Mouse (Mus musculus): ENCODE measurements around the gene Plxnb2. TPM values are rescaled to one million over a fixed set of nuclear protein-coding genes. Genes with fewer than 3 reads are reported as not detected.

Plxnb2 gene
- polyA plus RNA-seq, 1 experiment from 2014 or later = 115 TPM

DNA sequence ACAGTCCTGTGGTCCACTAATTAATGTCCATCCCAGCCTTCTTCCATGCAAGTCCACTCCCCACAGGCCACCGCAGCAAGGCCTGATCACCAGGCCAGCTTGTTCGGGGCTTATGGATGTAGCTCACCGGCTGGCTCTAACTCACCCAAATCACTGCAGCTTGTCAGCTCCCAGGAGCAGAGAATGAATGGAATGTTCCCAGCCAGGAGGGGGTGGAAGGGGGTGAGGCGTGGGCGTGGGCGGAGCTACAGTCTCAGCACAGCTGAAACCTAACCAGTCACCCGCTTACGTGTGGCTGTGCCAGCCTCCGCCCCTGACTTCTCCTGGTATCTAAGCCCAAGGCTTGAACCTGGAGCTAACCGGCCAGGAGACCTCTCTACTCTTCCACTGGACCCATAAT lies 11.2 kb downstream of the Plxnb2 start:
- Histone ChIP-seq H3K9ac (ENCODE audit: low read length) (0 out of 2 replicates have a peak overlapping the region, but pooled peaks have one; percentile 5), H3K4me3 (ENCODE audit: low read depth, low read length) (no peak overlapping the region), H3K4me1 (ENCODE audit: control insufficient read depth, insufficient read depth, low read length) (peaks cover 36% of the 10 kb centered on the region), H3K4me2 (no peak overlapping the region), H3K36me3 (ENCODE audit: control insufficient read depth, insufficient read depth, low read length) (peaks cover 28% of the 10 kb centered on the region), H3K27me3 (ENCODE audit: control insufficient read depth, insufficient read depth, low read length) (no peaks in the 10 kb centered on the region), H3K27ac (ENCODE audit: low read depth, low read length) (no peak overlapping the region), H3K9me3 (ENCODE audit: control insufficient read depth, low read length) (no peaks in the 10 kb centered on the region)
- DNase-seq (ENCODE audit: low spot score, missing footprints) = peak; percentile 93
- WGBS = 7% methylated on average over 10 of the region's 10 CpGs
- ATAC-seq (ENCODE audit: low FRiP score) = peak; percentile 38; the same call in 1 of the 2 replicates

DNA sequence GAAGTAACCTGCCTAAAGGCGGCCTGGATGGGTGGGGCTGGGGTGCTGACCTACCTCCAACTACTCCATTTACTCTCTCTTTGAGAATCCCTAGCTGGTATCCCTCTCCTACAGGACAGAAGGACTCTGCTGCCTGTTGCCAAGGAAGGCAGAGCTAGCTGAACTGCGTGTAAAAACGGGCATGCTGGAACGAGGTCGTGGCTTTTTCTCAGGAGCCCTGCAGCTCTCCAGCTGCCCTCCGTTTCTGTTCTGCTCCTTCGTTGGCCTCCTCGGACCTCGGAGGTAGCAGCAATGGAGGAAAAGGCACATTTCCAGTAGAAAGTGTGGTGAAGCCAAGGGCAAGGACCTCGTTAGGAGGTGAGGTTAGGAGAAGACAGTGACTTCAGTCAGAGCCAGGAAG lies 11.7 kb downstream of the Plxnb2 start:
- Histone ChIP-seq H3K9me3 (ENCODE audit: control insufficient read depth, low read length) (no peaks in the 10 kb centered on the region), H3K4me1 (ENCODE audit: control insufficient read depth, insufficient read depth, low read length) (peaks cover 31% of the 10 kb centered on the region), H3K27me3 (ENCODE audit: control insufficient read depth, insufficient read depth, low read length) (no peaks in the 10 kb centered on the region), H3K36me3 (ENCODE audit: control insufficient read depth, insufficient read depth, low read length) (peaks cover 32% of the 10 kb centered on the region), H3K27ac (ENCODE audit: low read depth, low read length) (no peak overlapping the region), H3K4me2 (no peak overlapping the region), H3K4me3 (ENCODE audit: low read depth, low read length) (no peak overlapping the region), H3K9ac (ENCODE audit: low read length) (no peak overlapping the region)
- DNase-seq (ENCODE audit: low spot score, missing footprints) (no peak), ATAC-seq (ENCODE audit: low FRiP score) (no peak)
- 67% methylated on average over 10 of the region's 10 CpGs for WGBS

DNA sequence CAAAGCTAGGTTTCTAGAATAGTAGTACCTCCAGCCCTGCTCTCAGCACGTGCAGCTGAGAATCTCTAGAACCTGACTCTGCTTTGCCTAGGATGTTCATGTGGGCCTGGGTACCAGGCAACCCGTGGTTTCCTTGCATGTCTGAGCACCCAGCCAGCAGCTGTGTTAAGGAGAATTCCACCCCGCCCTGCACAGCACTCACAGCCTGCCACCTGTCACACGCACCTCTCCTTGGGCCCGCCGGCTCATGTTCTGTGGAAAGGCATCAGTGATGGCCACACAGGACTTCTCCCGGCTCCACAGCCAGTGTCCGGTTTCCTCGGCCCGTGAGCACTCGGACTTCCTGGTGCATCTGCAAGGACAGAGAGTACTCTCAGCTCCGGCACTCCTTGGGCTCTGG lies 15.1 kb downstream of the Plxnb2 start:
- H3K4me3 ChIP-seq (ENCODE audit: low read depth, low read length) = no peak overlapping the region
- peaks cover 56% of the 10 kb centered on the region for H3K36me3 ChIP-seq (ENCODE audit: control insufficient read depth, insufficient read depth, low read length)
- no peak overlapping the region for H3K27ac ChIP-seq (ENCODE audit: low read depth, low read length)
- peaks cover 13% of the 10 kb centered on the region for H3K4me1 ChIP-seq (ENCODE audit: control insufficient read depth, insufficient read depth, low read length)
- DNase-seq (ENCODE audit: low spot score, missing footprints) = no peak
- no peak overlapping the region for H3K9ac ChIP-seq (ENCODE audit: low read length)
- H3K9me3 ChIP-seq (ENCODE audit: control insufficient read depth, low read length) = no peaks in the 10 kb centered on the region
- WGBS = 93% methylated on average over 12 of the region's 12 CpGs
- ATAC-seq (ENCODE audit: low FRiP score) = no peak
- H3K4me2 ChIP-seq = no peak overlapping the region
- no peaks in the 10 kb centered on the region for H3K27me3 ChIP-seq (ENCODE audit: control insufficient read depth, insufficient read depth, low read length)

DNA sequence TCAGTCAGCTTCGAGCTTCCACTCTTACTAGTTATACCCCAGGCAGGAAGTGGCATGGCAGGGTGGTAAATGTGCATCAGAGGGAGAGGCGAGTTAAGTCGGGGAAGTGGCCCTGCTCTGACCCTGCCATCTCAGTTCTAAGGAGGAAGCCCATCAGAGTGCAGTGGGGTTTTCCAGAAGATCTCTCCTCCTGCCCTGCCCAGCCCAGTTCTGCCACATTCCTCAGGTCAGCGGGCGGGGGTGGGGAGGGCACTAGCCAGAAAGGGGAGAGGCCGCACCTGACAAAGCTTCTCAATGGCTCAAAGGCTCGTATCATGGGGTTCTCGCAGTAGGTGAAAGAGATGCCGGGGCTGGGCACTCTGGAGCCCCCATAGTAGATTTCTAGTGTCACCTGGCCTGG lies 19.2 kb downstream of the Plxnb2 start:
- ATAC-seq (ENCODE audit: low FRiP score) (no peak), DNase-seq (ENCODE audit: low spot score, missing footprints) (peak; percentile 78)
- peaks cover 60% of the 10 kb centered on the region for H3K36me3 ChIP-seq (ENCODE audit: control insufficient read depth, insufficient read depth, low read length)
- H3K9me3 ChIP-seq (ENCODE audit: control insufficient read depth, low read length) = no peaks in the 10 kb centered on the region
- H3K9ac ChIP-seq (ENCODE audit: low read length) = no peak overlapping the region
- H3K4me3 ChIP-seq (ENCODE audit: low read depth, low read length) = no peak overlapping the region
- H3K4me1 ChIP-seq (ENCODE audit: control insufficient read depth, insufficient read depth, low read length) = no peaks in the 10 kb centered on the region
- H3K27ac ChIP-seq (ENCODE audit: low read depth, low read length) = no peak overlapping the region
- no peak overlapping the region for H3K4me2 ChIP-seq
- H3K27me3 ChIP-seq (ENCODE audit: control insufficient read depth, insufficient read depth, low read length) = no peaks in the 10 kb centered on the region
- 90% methylated on average over 9 of the region's 9 CpGs for WGBS

DNA sequence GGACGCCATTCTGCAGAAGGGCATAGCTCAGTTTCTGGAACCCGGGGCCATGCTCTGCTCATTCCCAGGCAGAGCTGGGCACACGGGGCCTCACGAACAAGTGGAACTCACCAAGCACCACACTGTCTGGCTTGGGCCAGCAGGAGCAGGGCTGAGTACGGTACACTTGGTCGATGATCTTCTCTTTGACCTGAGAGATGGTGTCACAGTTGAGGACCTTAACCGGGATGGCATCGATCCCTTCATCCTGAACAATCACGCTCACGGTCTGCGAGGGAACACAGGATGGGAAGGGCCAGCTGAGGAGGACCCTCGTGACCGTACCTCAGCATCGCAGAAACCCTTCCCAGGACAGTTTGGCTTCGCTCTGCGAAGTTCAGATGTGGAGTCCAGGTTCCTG lies 22.1 kb downstream of the Plxnb2 start:
- H3K9me3 ChIP-seq (ENCODE audit: control insufficient read depth, low read length) = no peaks in the 10 kb centered on the region
- 94% methylated on average over 16 of the region's 16 CpGs for WGBS
- no peak overlapping the region for H3K9ac ChIP-seq (ENCODE audit: low read length)
- DNase-seq (ENCODE audit: low spot score, missing footprints) = peak; percentile 84
- H3K27me3 ChIP-seq (ENCODE audit: control insufficient read depth, insufficient read depth, low read length) = no peaks in the 10 kb centered on the region
- H3K4me3 ChIP-seq (ENCODE audit: low read depth, low read length) = no peak overlapping the region
- no peak overlapping the region for H3K27ac ChIP-seq (ENCODE audit: low read depth, low read length)
- no peak overlapping the region for H3K4me2 ChIP-seq
- ATAC-seq (ENCODE audit: low FRiP score) = no peak
- H3K4me1 ChIP-seq (ENCODE audit: control insufficient read depth, insufficient read depth, low read length) = no peaks in the 10 kb centered on the region
- peaks cover 54% of the 10 kb centered on the region for H3K36me3 ChIP-seq (ENCODE audit: control insufficient read depth, insufficient read depth, low read length)

DNA sequence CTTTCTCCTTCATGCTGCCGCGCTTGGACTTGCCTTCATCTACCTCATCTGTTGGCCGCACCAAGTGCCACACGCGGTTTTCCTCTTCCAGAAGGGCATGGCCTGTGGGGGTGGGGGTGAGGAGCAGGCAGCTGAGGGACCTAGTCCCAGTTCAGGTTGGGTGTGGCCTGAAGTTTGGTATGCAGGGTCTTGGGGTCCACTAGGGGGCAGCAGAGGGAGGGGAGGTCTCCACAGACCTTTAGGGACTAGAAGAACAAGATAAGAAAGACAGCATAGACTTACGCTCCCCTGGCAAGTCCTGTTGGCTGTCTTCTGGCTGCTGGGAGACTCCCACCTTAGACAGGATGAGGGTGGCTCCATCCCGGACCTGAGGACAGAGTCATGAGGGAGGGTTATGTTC lies 22.6 kb downstream of the Plxnb2 start:
- Histone ChIP-seq H3K9ac (ENCODE audit: low read length) (no peak overlapping the region), H3K9me3 (ENCODE audit: control insufficient read depth, low read length) (no peaks in the 10 kb centered on the region), H3K27me3 (ENCODE audit: control insufficient read depth, insufficient read depth, low read length) (no peaks in the 10 kb centered on the region), H3K4me3 (ENCODE audit: low read depth, low read length) (no peak overlapping the region), H3K4me1 (ENCODE audit: control insufficient read depth, insufficient read depth, low read length) (peaks cover under 1% of the 10 kb centered on the region; the same call in 1 of the 2 replicates), H3K4me2 (no peak overlapping the region), H3K36me3 (ENCODE audit: control insufficient read depth, insufficient read depth, low read length) (peaks cover 51% of the 10 kb centered on the region), H3K27ac (ENCODE audit: low read depth, low read length) (no peak overlapping the region)
- ATAC-seq (ENCODE audit: low FRiP score) = peak; percentile 48; the same call in 1 of the 2 replicates
- WGBS = 70% methylated on average over 7 of the region's 7 CpGs
- peak; percentile 94 for DNase-seq (ENCODE audit: low spot score, missing footprints)

DNA sequence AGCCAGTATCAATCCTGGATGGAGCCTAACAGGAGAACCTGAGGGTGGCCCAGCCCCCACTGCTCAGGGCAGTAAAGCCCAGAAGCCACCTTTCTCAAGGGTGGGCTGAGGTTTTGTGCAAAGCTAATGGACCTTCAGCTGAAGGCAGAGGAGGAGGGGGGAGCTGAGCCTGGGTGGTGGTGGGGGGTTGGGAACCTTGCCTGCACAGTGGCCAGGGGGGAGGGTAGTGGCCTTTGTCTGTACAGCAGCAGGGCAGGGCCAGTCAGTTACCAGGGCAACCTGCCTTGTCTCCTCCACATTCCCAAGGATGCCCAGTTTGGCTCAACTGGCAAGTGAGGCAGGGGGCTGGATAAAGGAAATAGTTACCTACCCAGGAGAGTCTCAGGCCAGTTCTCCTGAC lies 28.3 kb downstream of the Plxnb2 start:
- peaks cover 17% of the 10 kb centered on the region for H3K36me3 ChIP-seq (ENCODE audit: control insufficient read depth, insufficient read depth, low read length)
- peaks cover 4% of the 10 kb centered on the region; the same call in 1 of the 2 replicates for H3K27me3 ChIP-seq (ENCODE audit: control insufficient read depth, insufficient read depth, low read length)
- DNase-seq (ENCODE audit: low spot score, missing footprints) = peak; percentile 94
- H3K9me3 ChIP-seq (ENCODE audit: control insufficient read depth, low read length) = no peaks in the 10 kb centered on the region
- ATAC-seq (ENCODE audit: low FRiP score) = peak; percentile 83
- H3K27ac ChIP-seq (ENCODE audit: low read depth, low read length) = peak overlapping the region; percentile 76
- peak overlapping the region; percentile 23 for H3K4me2 ChIP-seq
- H3K4me3 ChIP-seq (ENCODE audit: low read depth, low read length) = no peak overlapping the region
- H3K9ac ChIP-seq (ENCODE audit: low read length) = peak overlapping the region; percentile 42; the same call in 1 of the 2 replicates
- H3K4me1 ChIP-seq (ENCODE audit: control insufficient read depth, insufficient read depth, low read length) = peaks cover 36% of the 10 kb centered on the region

DNA sequence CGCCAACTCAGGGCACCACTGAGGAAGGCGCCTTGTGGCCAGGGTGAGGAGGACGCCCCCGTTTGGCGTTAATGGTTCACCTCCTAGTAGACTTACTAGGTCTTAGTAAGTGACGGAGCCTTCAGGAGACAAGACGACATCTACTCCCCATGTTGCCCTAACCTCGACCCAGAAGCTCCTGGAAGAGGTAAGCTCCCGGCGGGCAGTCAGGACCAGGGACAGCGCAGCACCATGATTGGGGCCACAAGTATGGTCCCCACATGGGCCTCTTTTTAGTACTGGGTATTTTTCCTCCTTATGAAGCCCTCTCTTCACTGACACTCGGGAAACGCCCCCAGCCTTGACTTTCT lies 30.6 kb downstream of the Plxnb2 start:
- Histone ChIP-seq H3K27ac (ENCODE audit: low read depth, low read length) (peak overlapping the region; percentile 81; the same call in 1 of the 2 replicates), H3K36me3 (ENCODE audit: control insufficient read depth, insufficient read depth, low read length) (peaks cover 4% of the 10 kb centered on the region), H3K9me3 (ENCODE audit: control insufficient read depth, low read length) (no peaks in the 10 kb centered on the region), H3K4me1 (ENCODE audit: control insufficient read depth, insufficient read depth, low read length) (peaks cover 47% of the 10 kb centered on the region), H3K4me3 (ENCODE audit: low read depth, low read length) (peak overlapping the region; percentile 59), H3K4me2 (peak overlapping the region; percentile 81), H3K9ac (ENCODE audit: low read length) (peak overlapping the region; percentile 80), H3K27me3 (ENCODE audit: control insufficient read depth, insufficient read depth, low read length) (peaks cover 8% of the 10 kb centered on the region; the same call in 1 of the 2 replicates)
- peak; percentile 12; the same call in 1 of the 2 replicates for ATAC-seq (ENCODE audit: low FRiP score)
- DNase-seq (ENCODE audit: low spot score, missing footprints) = no peak
- 1% methylated on average over 13 of the region's 13 CpGs for WGBS

DNA sequence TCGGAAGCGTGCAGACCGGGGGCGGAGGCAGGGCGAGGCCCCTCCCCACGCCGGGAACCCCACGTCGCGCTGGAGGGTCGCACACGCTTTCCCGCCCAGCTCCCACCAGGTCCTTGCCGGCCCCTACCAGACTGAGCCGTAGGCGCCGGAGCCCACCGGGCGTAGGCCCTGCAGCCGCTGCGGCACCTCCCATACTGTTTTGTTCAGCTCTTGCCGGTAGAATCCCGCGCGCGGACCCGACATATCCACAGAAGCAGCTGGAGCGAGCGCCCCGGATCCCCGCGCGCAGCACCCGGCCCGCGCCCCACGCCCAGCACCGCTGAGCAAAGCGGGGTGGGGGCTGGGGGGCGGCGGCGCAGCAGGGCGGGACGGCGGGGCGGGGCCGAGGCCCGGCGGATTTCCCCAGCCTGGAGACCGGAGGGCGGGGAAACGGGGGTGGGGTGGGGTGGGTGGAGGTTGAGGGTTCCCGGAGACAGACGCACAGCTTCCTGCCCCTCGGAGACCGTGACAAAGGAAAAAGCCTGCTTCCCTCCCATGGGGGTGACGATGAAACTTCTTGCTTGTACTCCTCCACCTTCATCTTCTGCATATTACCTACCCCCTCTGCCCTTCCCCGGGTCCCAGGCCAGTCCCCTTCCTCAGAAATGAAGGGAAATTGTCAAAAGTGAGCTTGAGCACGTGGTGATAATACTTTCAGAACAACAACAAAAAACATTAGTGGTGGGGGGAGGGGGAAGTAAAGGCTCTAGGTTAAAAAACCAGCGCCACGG lies 31.1 kb downstream of the Plxnb2 start, which contains the start of gene Mapk11:
TSS of gene Mapk11 (minus strand) at position 358 of the 770 bp plus-strand sequence.
- Histone ChIP-seq H3K27ac (ENCODE audit: low read depth, low read length) (peak within 1 kb of the TSS; percentile 81), H3K9ac (ENCODE audit: low read length) (peak within 1 kb of the TSS; percentile 80), H3K36me3 (ENCODE audit: control insufficient read depth, insufficient read depth, low read length) (peaks cover 6% of the 10 kb centered on the region), H3K9me3 (ENCODE audit: control insufficient read depth, low read length) (no peaks in the 10 kb centered on the region), H3K4me1 (ENCODE audit: control insufficient read depth, insufficient read depth, low read length) (peaks cover 47% of the 10 kb centered on the region), H3K4me2 (peak within 1 kb of the TSS; percentile 81), H3K4me3 (ENCODE audit: low read depth, low read length) (peak within 1 kb of the TSS; percentile 59), H3K27me3 (ENCODE audit: control insufficient read depth, insufficient read depth, low read length) (peaks cover 8% of the 10 kb centered on the region; the same call in 1 of the 2 replicates)
- peak; percentile 63 for ATAC-seq (ENCODE audit: low FRiP score)
- WGBS = 2% methylated on average over 48 of the region's 61 CpGs
- peak; percentile 95 for DNase-seq (ENCODE audit: low spot score, missing footprints)

Measured in midbrain, embryonic 11.5 days (tissue).